Mouse (Mus musculus) embryonic stem cell, embryonic (primary cell): ENCODE results near the gene Lama2.
"Not testable (repeated sequence)": the region's sequence is repeated elsewhere in the genome, so short reads cannot be mapped to it uniquely, and the experiment has no call there.

Experiments used
- CTCF ChIA-PET, 4 experiments: fragments of 300-600 bp in 2 of 4; fragments of 350-600 bp in 2 of 4; sonication (Branson Sonifier 250); formaldehyde crosslinking; loops; one replicate each; lab custom pipeline; 2022; ENCODE audit warnings: inconsistent platforms in 2 of 4; lab: Charles Lee
- POLR2A ChIA-PET, 4 experiments: fragments of 300-600 bp in 2 of 4; fragments of 350-600 bp in 2 of 4; sonication (Branson Sonifier 250); formaldehyde crosslinking; loops; one replicate each; lab custom pipeline; 2022; ENCODE audit warnings: antibody characterized with exemption in 4 of 4, inconsistent platforms in 1 of 4; lab: Charles Lee

Lama2 gene

GRCm38 (mm10) chr10:26984082-26984481 lies 635.5 kb downstream of the Lama2 start:
- POLR2A ChIA-PET, CTCF ChIA-PET: not testable (repeated sequence)

- CTCF ChIA-PET, result no interaction called here
- POLR2A ChIA-PET, result no interaction called here
Observed at GRCm38 (mm10) chr10:26983583-26983982, 636.0 kb downstream of the Lama2 start.

- CTCF ChIA-PET, result interaction anchor here in 1 of 4 experiments (0.6 kb wide), 1 partner anchor 31 kb away, joined by 6 read pairs; no protein-coding TSS in a partner anchor
Observed at GRCm38 (mm10) chr10:26982621-26983020, 636.9 kb downstream of the Lama2 start.

GRCm38 (mm10) chr10:26975372-26975771 lies 644.2 kb downstream of the Lama2 start:
- ChIA-PET POLR2A (no interaction called here), CTCF (no interaction called here)

More at GRCm38 (mm10) chr10:26982621-26983020, 636.9 kb downstream of the Lama2 start:
- POLR2A ChIA-PET, result no interaction called here

- ChIA-PET POLR2A (no interaction called here), CTCF (interaction anchor here in 1 of 4 experiments (0.5 kb wide), 1 partner anchor 313 kb away, joined by 4 read pairs; no protein-coding TSS in a partner anchor)
Observed at GRCm38 (mm10) chr10:26974224-26974623, 645.3 kb downstream of the Lama2 start.

- CTCF ChIA-PET, result no interaction called here
- POLR2A ChIA-PET, result no interaction called here
Observed at GRCm38 (mm10) chr10:26973575-26973974, 646.0 kb downstream of the Lama2 start.

- POLR2A ChIA-PET, result no interaction called here
- CTCF ChIA-PET, result interaction anchor here in 1 of 4 experiments (0.8 kb wide), 1 partner anchor 9 kb away, joined by 3 read pairs; no protein-coding TSS in a partner anchor
Observed at GRCm38 (mm10) chr10:26958513-26958912, 661.0 kb downstream of the Lama2 start.

GRCm38 (mm10) chr10:26950448-26950847 lies 669.1 kb downstream of the Lama2 start:
- POLR2A ChIA-PET, result no interaction called here
- CTCF ChIA-PET, result interaction anchor here in 3 of 4 experiments (0.7 to 1.3 kb wide), 5 partner anchors 8 to 44 kb away, joined by 3 to 6 read pairs (median 4); no protein-coding TSS in a partner anchor

- ChIA-PET POLR2A (interaction anchor here in 1 of 4 experiments (1.2 kb wide), 1 partner anchor 8 kb away, joined by 3 read pairs; no protein-coding TSS in a partner anchor), CTCF (interaction anchor here in 2 of 4 experiments (1.0 to 1.3 kb wide), 4 partner anchors 9 to 45 kb away, joined by 3 to 6 read pairs (median 4); no protein-coding TSS in a partner anchor)
Observed at GRCm38 (mm10) chr10:26949667-26950066, 669.9 kb downstream of the Lama2 start.

GRCm38 (mm10) chr10:26948331-26948730 lies 671.2 kb downstream of the Lama2 start:
- ChIA-PET POLR2A (no interaction called here), CTCF (interaction anchor here in 1 of 4 experiments (0.6 kb wide), 1 partner anchor 209 kb away, joined by 3 read pairs; no protein-coding TSS in a partner anchor)

GRCm38 (mm10) chr10:26939549-26939948 lies 680.0 kb downstream of the Lama2 start:
- ChIA-PET CTCF (no interaction called here), POLR2A (no interaction called here)

GRCm38 (mm10) chr10:26938464-26938863 lies 681.1 kb downstream of the Lama2 start:
- CTCF ChIA-PET, POLR2A ChIA-PET: not testable (repeated sequence)

GRCm38 (mm10) chr10:26936056-26936455 lies 683.5 kb downstream of the Lama2 start:
- CTCF ChIA-PET, result not testable (repeated sequence)
- POLR2A ChIA-PET, result interaction anchor here in 1 of 4 experiments (0.7 kb wide), 1 partner anchor 15 kb away, joined by 3 read pairs; no protein-coding TSS in a partner anchor
